ENCODE assay signal across 12 mouse cellular contexts in the genomic region with DNA sequence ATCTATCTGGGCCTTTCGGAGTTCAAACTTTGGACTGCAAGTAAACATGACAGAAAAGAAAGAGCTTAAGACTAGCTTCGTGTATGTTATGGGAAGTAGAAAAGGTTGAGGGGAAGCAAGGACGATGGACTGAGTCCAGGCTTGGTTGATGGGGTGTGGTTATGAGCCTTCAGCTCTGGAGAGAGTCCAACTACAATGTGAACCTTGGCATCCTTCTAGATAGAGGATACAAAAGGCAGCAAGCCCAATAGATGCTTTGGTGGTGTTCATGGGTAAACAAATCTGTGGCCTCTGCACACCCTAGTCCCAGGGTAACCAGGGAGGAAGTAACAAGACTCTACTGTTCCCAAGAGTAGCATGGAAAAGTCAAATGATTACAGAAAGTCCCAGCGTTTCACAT. TPM values are rescaled to one million over a fixed set of nuclear protein-coding genes. Genes with fewer than 3 reads are reported as not detected.
DNase-seq lines count a peak whose midpoint lies in the region; ATAC-seq lines count a peak whose summit lies in the region.
"Had no signal": no experiment of that assay in that cellular context is flagged by ENCODE, and none has a peak within 500 bp of the region (broad histone marks: within the 10 kb centered on the region; RNA-seq: fewer than 3 reads in every experiment).

No protein-coding gene starts in this region.

- no peak overlapping the region for H3K9ac ChIP-seq in heart, embryonic 12.5 days
- no peak overlapping the region for H3K9ac ChIP-seq in intestine, embryonic 16.5 days (ENCODE audit: low read depth, low read length)
- H3K9ac ChIP-seq: embryonic facial prominence, embryonic 15.5 days had no signal

- H3K27me3 ChIP-seq in heart, embryonic 12.5 days (replicated peaks), result peaks cover 7% of the 10 kb centered on the region; the same call in 1 of the 2 replicates
- H3K27me3 ChIP-seq in intestine, embryonic 16.5 days (replicated peaks; ENCODE audit: control insufficient read depth, insufficient read depth, low read length), result no peaks in the 10 kb centered on the region
- H3K27me3 ChIP-seq: embryonic facial prominence, embryonic 15.5 days had no signal

- no peak overlapping the region for H3K4me2 ChIP-seq in heart, embryonic 12.5 days
- no peak overlapping the region for H3K4me2 ChIP-seq in intestine, embryonic 16.5 days (ENCODE audit: low read depth, low read length)
- H3K4me2 ChIP-seq: embryonic facial prominence, embryonic 15.5 days had no signal

- intact Hi-C loops in heart, postnatal 36 days (cut with DNase I), result no loop called here

- H3K4me3 ChIP-seq in heart, embryonic 12.5 days, result no peak overlapping the region
- H3K4me3 ChIP-seq in intestine, embryonic 16.5 days (ENCODE audit: low read length), result no peak overlapping the region
- H3K4me3 ChIP-seq: embryonic facial prominence, embryonic 15.5 days; megakaryocyte, embryonic 14.5 days had no signal

- ATAC-seq in heart, embryonic 12.5 days (ENCODE audit: insufficient number of reproducible peaks, low FRiP score), result 0 out of 2 replicates have a peak, but pooled peaks have one; percentile 24
- ATAC-seq in intestine, embryonic 16.5 days, result peak; percentile 67
- no peak for ATAC-seq in monocyte, adult 5-6 weeks (replicated peaks; ENCODE audit: insufficient number of reproducible peaks, low FRiP score, low TSS enrichment, poor library complexity, severe bottlenecking)

- H3K9me3 ChIP-seq in heart, embryonic 12.5 days (replicated peaks), result peaks cover 5% of the 10 kb centered on the region
- H3K9me3 ChIP-seq in intestine, embryonic 16.5 days (ENCODE audit: control insufficient read depth, low read length), result no peaks in the 10 kb centered on the region; the same call in 1 of the 2 replicates
- H3K9me3 ChIP-seq: embryonic facial prominence, embryonic 15.5 days had no signal

- H3K36me3 ChIP-seq in heart, embryonic 12.5 days, result no peaks in the 10 kb centered on the region
- no peaks in the 10 kb centered on the region for H3K36me3 ChIP-seq in intestine, embryonic 16.5 days (ENCODE audit: control insufficient read depth, insufficient read depth, low read length)
- H3K36me3 ChIP-seq: embryonic facial prominence, embryonic 15.5 days had no signal

- H3K27ac ChIP-seq in heart, embryonic 12.5 days (ENCODE audit: poor library complexity, severe bottlenecking), result no peak overlapping the region; the same call in 1 of the 2 replicates
- H3K27ac ChIP-seq in intestine, embryonic 16.5 days (ENCODE audit: low read length), result peak overlapping the region; percentile 74
- H3K27ac ChIP-seq: embryonic facial prominence, embryonic 15.5 days had no signal

- no peak for DNase-seq in heart, postnatal 36 days
- DNase-seq in NIH3T3 (ENCODE audit: low read depth), result peak; percentile 24
- peak; percentile 31 for DNase-seq in lung, postnatal 36 days
- DNase-seq in frontal cortex, postnatal 10 days (ENCODE audit: low spot score in 2 of 2), result no peak
- no peak for DNase-seq in thymus, postnatal 14 days
- DNase-seq: cerebellum, postnatal 10 days; layer of hippocampus, postnatal 36 days had no signal

- 61% methylated on average over 4 of the region's 4 CpGs for WGBS in heart, embryonic 12.5 days
- 55% methylated on average over 4 of the region's 4 CpGs for WGBS in intestine, embryonic 16.5 days

- peaks cover 22% of the 10 kb centered on the region for H3K4me1 ChIP-seq in heart, embryonic 12.5 days (replicated peaks)
- peaks cover 17% of the 10 kb centered on the region for H3K4me1 ChIP-seq in intestine, embryonic 16.5 days (ENCODE audit: control insufficient read depth, insufficient read depth, low read length)
- H3K4me1 ChIP-seq: embryonic facial prominence, embryonic 15.5 days had no signal

RNA-seq across cellular contexts. Expression of a gene that starts 14.9 kb away (rescaled TPM):
- 17.8 and 18.7 TPM in 2 replicates for polyA plus RNA-seq in heart, embryonic 12.5 days (2016; fragmentation: Nextera tagmentation; extraction: Ambion mirVana)
- total RNA-seq in heart, postnatal 36 days (2021), result 10 to 100 TPM; 15.8 to 16.2 TPM
- polyA plus RNA-seq in intestine, embryonic 16.5 days (2015; fragmentation: Nextera tagmentation; extraction: Ambion mirVana), result 15.6 and 16.5 TPM in 2 replicates
- total RNA-seq in monocyte, adult 5-6 weeks (2017), result 5.8 to 13.2 TPM (median 10.0 TPM) in 3 replicates

RNA-seq across cellular contexts. Expression of a gene that starts 28.5 kb away (rescaled TPM):
- polyA plus RNA-seq in heart, embryonic 12.5 days (2016; fragmentation: Nextera tagmentation; extraction: Ambion mirVana), result 21.5 and 27.5 TPM in 2 replicates
- total RNA-seq in heart, postnatal 36 days (2021), result 100 to 1,000 TPM; 121 to 129 TPM
- polyA plus RNA-seq in intestine, embryonic 16.5 days (2015; fragmentation: Nextera tagmentation; extraction: Ambion mirVana), result 6.4 and 7.5 TPM in 2 replicates
- 3.7 to 11.7 TPM (median 7.4 TPM) in 3 replicates for total RNA-seq in monocyte, adult 5-6 weeks (2017)

Comparison
In these comparisons a context has a peak if more than half of its experiments do, and no peak if none do; other contexts are left out.
1. DNase-seq: peak in NIH3T3 (single experiment) and lung, postnatal 36 days (single experiment); none in heart, postnatal 36 days (0 of 2), frontal cortex, postnatal 10 days (0 of 2) and thymus, postnatal 14 days (single experiment).